Mouse (Mus musculus) embryo, embryonic 11 days (tissue): ENCODE results near the gene Olfr807.

Source experiments
- DNase-seq: peaks from one replicate; pipeline ENCODE4 v3.0.0-alpha.2; 2015

Gene Olfr807

DNA sequence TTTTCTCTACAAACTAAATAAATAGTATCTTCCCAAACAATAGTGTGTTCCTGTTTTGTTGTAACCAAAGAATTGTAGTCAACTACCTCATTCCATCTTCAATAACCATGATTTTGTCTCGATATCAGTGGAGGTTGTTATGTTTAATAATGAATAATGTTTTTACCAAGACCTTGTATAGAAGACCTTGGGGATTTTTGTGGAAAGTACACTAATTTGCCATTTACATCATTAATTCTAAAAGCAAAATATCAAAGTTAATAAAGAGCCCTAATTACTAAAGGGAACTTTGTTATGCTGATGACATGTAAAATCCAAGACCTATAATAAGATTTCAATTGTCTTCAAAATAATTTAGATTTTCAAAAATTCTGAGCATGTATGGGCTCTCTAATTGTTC, at the start of gene Olfr807:
TSS of gene Olfr807 (minus strand) at position 101 of the 400 bp plus-strand sequence.
- no peak for DNase-seq

- no peak for DNase-seq
These were observed 46.7 kb upstream of the Olfr807 start, which contains the start of gene Olfr811 for GRCm38 (mm10) chr10:129804296-129804695. Gene Olfr811, minus strand, starts transcription at chr10:129804396.

DNA sequence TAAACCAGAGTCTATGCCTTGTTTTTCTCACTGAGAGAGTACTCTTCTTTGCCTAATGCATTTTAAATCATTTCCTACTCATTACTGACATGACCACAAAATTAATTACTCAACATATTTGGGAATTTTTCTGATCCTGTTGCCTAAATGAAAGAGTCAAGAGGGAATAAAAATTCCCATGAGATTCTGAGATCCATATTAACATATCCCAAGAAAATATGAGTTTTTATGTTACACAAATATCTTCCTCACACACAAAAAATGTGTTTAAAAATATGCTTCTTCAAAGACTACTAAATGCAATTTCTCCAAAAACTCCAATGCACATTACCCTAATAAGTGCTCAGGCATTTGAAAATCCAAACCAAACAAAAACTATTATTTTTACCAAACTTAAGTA, 37.2 kb upstream of the Olfr807 start, which contains the start of gene Olfr810:
TSS of gene Olfr810 (minus strand) at position 101 of the 400 bp plus-strand sequence.
- DNase-seq: no peak

GRCm38 (mm10) chr10:129778123-129778522, 20.5 kb upstream of the Olfr807 start:
- no peak for DNase-seq

DNA sequence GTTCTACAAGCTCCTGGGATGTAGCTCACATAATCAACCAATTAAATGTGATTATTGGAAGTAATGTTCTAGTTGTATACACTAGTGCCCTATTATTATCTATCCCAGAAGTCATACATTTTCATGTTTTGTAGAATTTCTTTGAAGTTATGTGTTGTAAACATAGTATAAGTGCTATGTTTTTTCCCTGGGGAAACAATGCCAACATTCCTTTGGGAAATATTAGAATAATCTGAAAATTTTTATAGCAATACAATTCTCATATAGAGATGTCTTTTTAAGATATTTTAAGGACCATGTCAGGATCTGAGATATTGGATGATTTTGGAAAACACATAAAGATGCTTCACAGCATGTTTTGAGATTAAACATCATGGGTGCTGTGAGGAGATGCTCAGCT, 16.7 kb upstream of the Olfr807 start, which contains the start of gene Olfr809:
TSS of gene Olfr809 (plus strand) at position 301 of the 400 bp plus-strand sequence.
- no peak for DNase-seq

- DNase-seq: no peak
These were observed 7.6 kb upstream of the Olfr807 start, which contains the start of gene Olfr808 for GRCm38 (mm10) chr10:129765182-129765581. Gene Olfr808, plus strand, starts transcription at chr10:129765482.

DNA sequence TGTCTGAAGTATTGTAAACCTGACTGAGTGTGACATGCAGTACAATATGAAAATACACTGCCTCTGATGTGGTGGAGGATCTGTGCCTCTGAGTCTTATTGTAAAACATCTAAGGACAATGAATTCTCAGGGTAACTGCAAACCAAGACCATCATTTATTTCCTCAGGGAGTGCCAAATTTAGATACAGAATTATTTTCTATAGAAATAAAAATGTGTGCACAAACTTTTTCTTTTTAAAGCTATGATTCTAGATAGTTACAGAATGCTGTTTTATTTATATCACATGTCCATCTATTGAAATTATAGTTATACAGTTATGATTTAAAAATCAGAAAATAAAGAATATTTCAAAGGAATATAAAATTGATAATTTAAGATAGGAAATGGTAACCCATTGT, 15.8 kb downstream of the Olfr807 start, which contains the start of gene Olfr806:
TSS of gene Olfr806 (minus strand) at position 101 of the 400 bp plus-strand sequence.
- DNase-seq: no peak

GRCm38 (mm10) chr10:129729275-129729674, 28.3 kb downstream of the Olfr807 start, which contains the start of gene Olfr805:
Gene Olfr805, minus strand, starts transcription at chr10:129729375.
- no peak for DNase-seq
